ENCODE assay signal across 11 mouse cellular contexts in the genomic region with DNA sequence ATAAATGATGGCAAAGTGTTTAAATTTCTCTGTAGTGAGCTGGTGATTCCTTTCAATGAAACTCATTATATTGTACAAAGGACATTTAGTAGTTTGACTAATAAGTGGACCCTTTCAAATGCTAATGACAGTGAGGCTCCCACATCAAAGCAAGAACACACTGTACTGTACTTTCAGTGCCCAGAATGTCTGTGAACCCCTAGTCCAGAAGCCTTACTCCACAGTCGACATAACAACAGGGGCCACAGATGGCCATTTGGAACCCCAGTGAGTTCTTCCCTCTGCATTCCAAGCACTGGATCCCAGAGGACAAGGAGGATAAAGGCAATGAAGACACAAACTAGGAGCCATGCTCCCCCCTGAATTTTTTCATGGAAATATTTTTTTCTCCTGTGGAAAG.
A peak's percentile ranks its signal among the peaks of the same experiment; 100 is the strongest.
DNase-seq lines count a peak whose midpoint lies in the region; ATAC-seq and TF ChIP-seq lines count a peak whose summit lies in the region.
"Had no signal": no experiment of that assay in that cellular context is flagged by ENCODE, and none has a peak within 500 bp of the region (broad histone marks: within the 10 kb centered on the region; RNA-seq: fewer than 3 reads in every experiment).

No protein-coding gene starts in this region.

- peaks cover 6% of the 10 kb centered on the region; the same call in 1 of the 2 replicates for H3K9me3 ChIP-seq in midbrain, embryonic 13.5 days
- no peaks in the 10 kb centered on the region for H3K9me3 ChIP-seq in midbrain, embryonic 11.5 days (ENCODE audit: control insufficient read depth, low read length)
- H3K9me3 ChIP-seq in hindbrain, postnatal 0 days (ENCODE audit: low read length): no peaks in the 10 kb centered on the region
- H3K9me3 ChIP-seq in intestine, embryonic 15.5 days: no peaks in the 10 kb centered on the region
- H3K9me3 ChIP-seq: embryonic facial prominence, embryonic 10.5 days had no signal

- H3K9ac ChIP-seq in midbrain, embryonic 13.5 days (replicated peaks): no peak overlapping the region
- H3K9ac ChIP-seq in midbrain, embryonic 11.5 days (ENCODE audit: low read length): no peak overlapping the region
- no peak overlapping the region for H3K9ac ChIP-seq in hindbrain, postnatal 0 days (replicated peaks; ENCODE audit: low read length)
- H3K9ac ChIP-seq in intestine, embryonic 15.5 days: no peak overlapping the region
- H3K9ac ChIP-seq: lung, embryonic 14.5 days had no signal

- no peaks in the 10 kb centered on the region for H3K36me3 ChIP-seq in midbrain, embryonic 13.5 days
- H3K36me3 ChIP-seq in midbrain, embryonic 11.5 days (ENCODE audit: control insufficient read depth, insufficient read depth, low read length): no peaks in the 10 kb centered on the region
- H3K36me3 ChIP-seq in hindbrain, postnatal 0 days (ENCODE audit: insufficient read depth, low read length): no peaks in the 10 kb centered on the region
- H3K36me3 ChIP-seq in intestine, embryonic 15.5 days: no peaks in the 10 kb centered on the region
- H3K36me3 ChIP-seq: embryonic facial prominence, embryonic 10.5 days had no signal

- ATAC-seq in midbrain, embryonic 13.5 days: peak; percentile 86
- no peak for ATAC-seq in midbrain, embryonic 11.5 days (ENCODE audit: low FRiP score)
- peak; percentile 92 for ATAC-seq in hindbrain, postnatal 0 days
- ATAC-seq in intestine, embryonic 15.5 days: no peak

- no peak for TF ChIP-seq POLR2A in brain, embryonic 14.5 days (IDR thresholded peaks at IDR 0.05; ENCODE audit: borderline replicate concordance, extremely low read depth, insufficient read depth, insufficient read length, poor library complexity, severe bottlenecking)

- peaks cover 14% of the 10 kb centered on the region for H3K4me1 ChIP-seq in midbrain, embryonic 13.5 days (replicated peaks)
- H3K4me1 ChIP-seq in midbrain, embryonic 11.5 days (ENCODE audit: control insufficient read depth, insufficient read depth, low read length): no peaks in the 10 kb centered on the region
- no peaks in the 10 kb centered on the region for H3K4me1 ChIP-seq in hindbrain, postnatal 0 days (ENCODE audit: insufficient read depth, low read length)
- H3K4me1 ChIP-seq in intestine, embryonic 15.5 days (replicated peaks): no peaks in the 10 kb centered on the region
- H3K4me1 ChIP-seq: embryonic facial prominence, embryonic 10.5 days had no signal

- 11% methylated on average over 1 of the region's 1 CpGs for WGBS in midbrain, embryonic 13.5 days
- 25% methylated on average over 1 of the region's 1 CpGs for WGBS in midbrain, embryonic 11.5 days
- 5% methylated on average over 1 of the region's 1 CpGs for WGBS in hindbrain, postnatal 0 days
- WGBS in intestine, embryonic 15.5 days: 66% methylated on average over 1 of the region's 1 CpGs

- H3K4me3 ChIP-seq in midbrain, embryonic 13.5 days (replicated peaks): no peak overlapping the region
- no peak overlapping the region for H3K4me3 ChIP-seq in midbrain, embryonic 11.5 days (ENCODE audit: low read depth, low read length)
- H3K4me3 ChIP-seq in hindbrain, postnatal 0 days (ENCODE audit: low read length): no peak overlapping the region
- H3K4me3 ChIP-seq in intestine, embryonic 15.5 days (replicated peaks): no peak overlapping the region
- H3K4me3 ChIP-seq: embryonic facial prominence, embryonic 10.5 days; heart, adult 2 months had no signal

- H3K4me2 ChIP-seq in midbrain, embryonic 13.5 days (replicated peaks): no peak overlapping the region
- H3K4me2 ChIP-seq in midbrain, embryonic 11.5 days: no peak overlapping the region
- no peak overlapping the region for H3K4me2 ChIP-seq in hindbrain, postnatal 0 days (ENCODE audit: low read depth, low read length)
- no peak overlapping the region for H3K4me2 ChIP-seq in intestine, embryonic 15.5 days (replicated peaks)
- H3K4me2 ChIP-seq: lung, embryonic 14.5 days had no signal

- peak overlapping the region; percentile 47 for H3K27ac ChIP-seq in midbrain, embryonic 13.5 days
- H3K27ac ChIP-seq in midbrain, embryonic 11.5 days (ENCODE audit: low read depth, low read length): no peak overlapping the region
- H3K27ac ChIP-seq in hindbrain, postnatal 0 days: peak overlapping the region; percentile 65; the same call in 1 of the 2 replicates
- H3K27ac ChIP-seq in intestine, embryonic 15.5 days: no peak overlapping the region
- H3K27ac ChIP-seq: embryonic facial prominence, embryonic 10.5 days; heart, adult 2 months had no signal

- H3K27me3 ChIP-seq in midbrain, embryonic 13.5 days: no peaks in the 10 kb centered on the region
- H3K27me3 ChIP-seq in midbrain, embryonic 11.5 days (ENCODE audit: control insufficient read depth, insufficient read depth, low read length): no peaks in the 10 kb centered on the region
- no peaks in the 10 kb centered on the region for H3K27me3 ChIP-seq in hindbrain, postnatal 0 days (ENCODE audit: insufficient read depth, low read length)
- H3K27me3 ChIP-seq in intestine, embryonic 15.5 days (replicated peaks): no peaks in the 10 kb centered on the region

- DNase-seq in midbrain, embryonic 11.5 days (ENCODE audit: low spot score, missing footprints): no peak
- peak; percentile 86 for DNase-seq in brain, embryonic 14.5 days (ENCODE audit: low read depth)
- DNase-seq in cerebellum, adult 8-10 months: peak; percentile 8
- DNase-seq in hindbrain, postnatal 0 days (ENCODE audit: low spot score): peak; percentile 61
- DNase-seq in thymus, adult 18-20 months: no peak
- DNase-seq: heart, adult 2 months; heart, postnatal 4 days; lung, embryonic 14.5 days had no signal

- TF ChIP-seq CTCF in brain, embryonic 14.5 days (IDR thresholded peaks at IDR 0.05; ENCODE audit: borderline replicate concordance, extremely low read depth, insufficient read depth, insufficient read length): no peak
- TF ChIP-seq CTCF in hindbrain, postnatal 0 days (IDR thresholded peaks at IDR 0.05; ENCODE audit: low read depth): no peak

Comparison
In these comparisons a context has a peak if more than half of its experiments do, and no peak if none do; other contexts are left out.
1. ATAC-seq: peak in midbrain, embryonic 13.5 days (single experiment) and hindbrain, postnatal 0 days (single experiment); none in midbrain, embryonic 11.5 days (single experiment) and intestine, embryonic 15.5 days (single experiment).
2. H3K27ac ChIP-seq: peak in midbrain, embryonic 13.5 days (single experiment) and hindbrain, postnatal 0 days (single experiment); none in midbrain, embryonic 11.5 days (single experiment) and intestine, embryonic 15.5 days (single experiment).
3. DNase-seq: peak in brain, embryonic 14.5 days (single experiment), cerebellum, adult 8-10 months (single experiment) and hindbrain, postnatal 0 days (single experiment); none in midbrain, embryonic 11.5 days (single experiment) and thymus, adult 18-20 months (0 of 2).